Mouse (Mus musculus) liver, adult 2 months (tissue): Measurements from ENCODE around the gene Lcn5. TPM values are rescaled to one million over a fixed set of nuclear protein-coding genes. Genes with fewer than 3 reads are reported as not detected.
A peak's percentile ranks its signal among the peaks of the same experiment; 100 is the strongest.

Experiments used
- DNase-seq: peaks from one replicate; pipeline ENCODE4 v3.0.0-alpha.2; 2011; ENCODE audit warnings: low read depth, low spot score; ENCODE audit errors: extremely low read depth
- H3K27ac ChIP-seq: fragments of 200-500 bp; replicated peaks from 2 replicates; pipeline ENCODE4 v1.5.1; 2012; ENCODE audit warnings: low read depth, mild to moderate bottlenecking, control low read depth, inconsistent platforms, low read length; ENCODE audit not compliant: insufficient read depth
- H3K27me3 ChIP-seq: fragments of 200-500 bp; 2 replicates; pipeline ENCODE4 v1.6.1; 2012; ENCODE audit warnings: mild to moderate bottlenecking, moderate library complexity, low read length, inconsistent platforms; ENCODE audit not compliant: control insufficient read depth, insufficient read depth
- H3K36me3 ChIP-seq: fragments of 200-500 bp; 2 replicates; pipeline ENCODE4 v1.6.1; 2012; ENCODE audit warnings: low read length, inconsistent platforms; ENCODE audit not compliant: control insufficient read depth, insufficient read depth
- H3K4me1 ChIP-seq: fragments of 200-500 bp; 2 replicates; pipeline ENCODE4 v1.6.1; 2011; ENCODE audit warnings: low read length; ENCODE audit not compliant: control insufficient read depth, insufficient read depth
- H3K4me3 ChIP-seq: fragments of 200-500 bp; 2 replicates; pipeline ENCODE4 v1.5.1; 2011; ENCODE audit warnings: low read depth, mild to moderate bottlenecking, control low read depth, low read length, moderate library complexity; ENCODE audit not compliant: insufficient read depth
- H3K79me2 ChIP-seq: fragments of 200-500 bp; 2 replicates; pipeline ENCODE4 v1.6.1; 2012; ENCODE audit warnings: inconsistent platforms, mild to moderate bottlenecking, low read length, moderate library complexity; ENCODE audit not compliant: control insufficient read depth, insufficient read depth
- H3K9ac ChIP-seq: fragments of 200-500 bp; 2 replicates; pipeline ENCODE4 v1.6.1; 2012; ENCODE audit warnings: low read depth, mild to moderate bottlenecking, control low read depth, inconsistent platforms, low read length
- CTCF ChIP-seq: fragments of 200-500 bp; IDR thresholded peaks from 2 replicates; pipeline ENCODE4 v1.5.1; 2011; ENCODE audit warnings: low read depth, low read length, control low read depth
- POLR2A ChIP-seq: fragments of 200-500 bp; IDR thresholded peaks from 2 replicates; pipeline ENCODE4 v1.6.1; 2011; ENCODE audit warnings: low read length, control low read depth; ENCODE audit not compliant: insufficient read depth; ENCODE audit errors: extremely low read depth
- WGBS: fragments of 180-500 bp; shearing (Covaris S2); methylation state at CpG from one replicate; pipeline ENCODE4 v1.1.7; 2018; 5-methylcytosine and 5-hydroxymethylcytosine counted together
- polyA plus RNA-seq: library from polyadenylated mRNA; depleted of rRNA; stranded (reverse); fragments of >200 nt; gene quantifications from 2 replicates; pipeline ENCODE4 v1.2.3, GENCODE M21; 2012
- total RNA-seq: library from RNA; depleted of rRNA; stranded (reverse); fragments of >200 nt; gene quantifications from 2 replicates; pipeline ENCODE4 v1.2.3, GENCODE M21; 2014

Gene Lcn5
- total and polyA plus RNA-seq, 2 experiments, result not detected

GRCm38 (mm10) chr2:25661245-25661970 is 3.7 kb downstream of the Lcn5 start:
- Histone ChIP-seq H3K9ac (no peak overlapping the region), H3K27me3 (no peaks in the 10 kb centered on the region), H3K4me1 (peaks cover 5% of the 10 kb centered on the region; the same call in 1 of the 2 replicates), H3K4me3 (no peak overlapping the region), H3K79me2 (no peaks in the 10 kb centered on the region), H3K27ac (no peak overlapping the region), H3K36me3 (no peaks in the 10 kb centered on the region)
- TF ChIP-seq CTCF (no peak), POLR2A (no peak)
- no peak for DNase-seq
- WGBS, result 75% methylated on average over 6 of the region's 6 CpGs

DNA sequence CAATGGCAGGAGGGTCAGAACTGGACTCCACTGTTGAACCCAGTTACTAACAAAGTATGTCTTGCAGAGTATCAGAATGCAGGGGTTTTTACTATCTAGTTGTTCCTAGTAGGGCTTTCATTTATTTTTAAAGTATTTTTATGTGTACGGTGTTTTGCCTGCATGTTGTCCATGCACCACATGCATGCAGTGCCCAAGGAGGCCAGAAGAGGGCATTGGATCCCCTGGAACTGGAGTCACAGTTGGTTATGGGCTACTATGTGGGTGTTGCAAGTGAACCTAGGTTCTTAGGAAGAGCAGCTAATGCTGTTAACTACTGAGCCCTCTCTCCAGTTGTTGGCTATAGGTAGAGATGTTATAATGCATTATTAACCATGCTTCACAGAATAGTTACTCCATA is 5.8 kb downstream of the Lcn5 start:
- TF ChIP-seq POLR2A (no peak), CTCF (peak; percentile 81)
- 39% methylated on average over 1 of the region's 1 CpGs for WGBS

GRCm38 (mm10) chr2:25664125-25664524 is 6.4 kb downstream of the Lcn5 start:
- no peak for TF ChIP-seq POLR2A
- TF ChIP-seq CTCF, result no peak
- 83% methylated on average over 5 of the region's 5 CpGs for WGBS
- Histone ChIP-seq H3K36me3 (no peaks in the 10 kb centered on the region), H3K4me1 (peaks cover 3% of the 10 kb centered on the region; the same call in 1 of the 2 replicates), H3K27ac (no peak overlapping the region), H3K27me3 (no peaks in the 10 kb centered on the region), H3K4me3 (no peak overlapping the region), H3K9ac (no peak overlapping the region), H3K79me2 (no peaks in the 10 kb centered on the region)
- DNase-seq, result no peak

More for the DNA sequence above, 5.8 kb downstream of the Lcn5 start:
- Histone ChIP-seq H3K79me2 (no peaks in the 10 kb centered on the region), H3K27me3 (no peaks in the 10 kb centered on the region), H3K27ac (no peak overlapping the region), H3K4me1 (peaks cover 4% of the 10 kb centered on the region; the same call in 1 of the 2 replicates), H3K36me3 (no peaks in the 10 kb centered on the region), H3K9ac (no peak overlapping the region), H3K4me3 (no peak overlapping the region)
- peak; percentile 44 for DNase-seq

- 71% methylated on average over 1 of the region's 1 CpGs for WGBS
- no peaks in the 10 kb centered on the region for H3K79me2 ChIP-seq
- H3K27ac ChIP-seq, result no peak overlapping the region
- no peaks in the 10 kb centered on the region for H3K36me3 ChIP-seq
- TF ChIP-seq POLR2A, result no peak
- TF ChIP-seq CTCF, result no peak
- H3K9ac ChIP-seq, result no peak overlapping the region
- DNase-seq, result no peak
- H3K27me3 ChIP-seq, result no peaks in the 10 kb centered on the region
- peaks cover 3% of the 10 kb centered on the region; the same call in 1 of the 2 replicates for H3K4me1 ChIP-seq
- no peak overlapping the region for H3K4me3 ChIP-seq
Observed at GRCm38 (mm10) chr2:25666516-25666915, 8.8 kb downstream of the Lcn5 start.

DNA sequence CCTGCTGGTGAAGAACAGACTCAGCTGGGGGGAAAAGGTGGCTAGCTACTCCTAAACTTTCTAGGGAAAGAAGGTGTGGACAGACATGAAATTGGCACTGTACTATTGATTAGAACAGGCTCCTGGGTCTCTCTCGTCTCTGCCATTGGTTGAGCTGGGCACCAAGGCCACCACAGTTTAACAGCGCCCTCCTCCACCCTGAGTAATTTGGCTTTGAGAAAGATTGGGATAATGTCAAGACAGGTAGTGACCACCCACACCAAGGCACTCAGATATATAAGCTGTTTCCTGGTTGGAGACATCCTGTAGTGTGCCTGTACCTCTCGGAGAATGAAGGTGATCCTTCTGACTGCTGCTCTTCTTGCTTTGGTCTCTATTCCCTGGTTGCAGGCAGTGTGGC is 18.7 kb downstream of the Lcn5 start, which contains the start of gene Lcn6:
Gene Lcn6 (plus strand): TSS at position 301 of the 400 bp plus-strand sequence.
- no peaks in the 10 kb centered on the region for H3K79me2 ChIP-seq
- no peaks in the 10 kb centered on the region for H3K36me3 ChIP-seq
- TF ChIP-seq CTCF (no peak), POLR2A (no peak)
- 86% methylated on average over 3 of the region's 3 CpGs for WGBS
- no peak within 1 kb of the TSS for H3K4me3 ChIP-seq
- H3K27me3 ChIP-seq, result no peaks in the 10 kb centered on the region
- no peak within 1 kb of the TSS for H3K27ac ChIP-seq
- no peak within 1 kb of the TSS for H3K9ac ChIP-seq
- DNase-seq, result no peak
- H3K4me1 ChIP-seq, result no peaks in the 10 kb centered on the region

DNA sequence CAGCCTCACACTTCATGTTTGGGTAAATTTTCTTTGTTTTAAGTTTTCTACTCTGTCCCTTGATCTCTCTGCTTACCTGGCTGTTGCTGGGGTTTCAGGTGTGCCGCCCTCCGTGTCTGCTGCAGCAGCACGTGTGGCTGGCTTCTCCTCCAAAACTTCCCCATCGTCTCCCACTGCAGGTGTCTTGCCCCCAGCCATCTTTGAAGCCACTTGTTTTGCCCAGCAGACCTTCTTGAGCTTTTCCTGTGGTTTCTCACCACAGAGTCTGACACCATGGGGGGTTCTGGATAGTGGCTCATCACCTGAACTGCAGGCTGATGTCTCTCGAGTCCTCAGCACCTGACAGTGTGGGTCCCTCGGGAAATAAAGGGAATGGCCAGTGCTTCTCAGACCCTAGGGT is 21.8 kb downstream of the Lcn5 start:
- 76% methylated on average over 6 of the region's 6 CpGs for WGBS
- TF ChIP-seq CTCF (no peak), POLR2A (no peak)
- H3K4me3 ChIP-seq, result no peak overlapping the region
- H3K36me3 ChIP-seq, result no peaks in the 10 kb centered on the region
- no peak for DNase-seq
- no peak overlapping the region for H3K9ac ChIP-seq
- no peaks in the 10 kb centered on the region for H3K4me1 ChIP-seq
- H3K27me3 ChIP-seq, result no peaks in the 10 kb centered on the region
- H3K79me2 ChIP-seq, result no peaks in the 10 kb centered on the region
- no peak overlapping the region for H3K27ac ChIP-seq
